Mouse (Mus musculus): Measurements from ENCODE around the gene Ubqln4.

- TF ChIP-seq POLR2A (IDR thresholded peaks at IDR 0.05; ENCODE audit: control insufficient read depth in 1 of 2, insufficient read depth in 1 of 2, low read depth in 1 of 2, low read length in 2 of 2, poor library complexity in 1 of 2) = no peak
- no peak for TF ChIP-seq CHD2 (IDR thresholded peaks at IDR 0.05; ENCODE audit: low read length)
- TF ChIP-seq CTCF (IDR thresholded peaks at IDR 0.05 in 2 of 3, conservative IDR thresholded peaks at IDR 0.05 in 1 of 3; ENCODE audit: control insufficient read depth in 1 of 3, insufficient read depth in 1 of 3, low read depth in 2 of 3, low read length in 3 of 3, poor library complexity in 1 of 3, severe bottlenecking in 1 of 3) = no peak
- TF ChIP-seq MAFK (IDR thresholded peaks at IDR 0.05; ENCODE audit: borderline replicate concordance, low read depth, low read length) = no peak
- no peak for TF ChIP-seq E2F4 (IDR thresholded peaks at IDR 0.05; ENCODE audit: borderline replicate concordance, low read depth, low read length)
- TF ChIP-seq NRF1 (IDR thresholded peaks at IDR 0.05; ENCODE audit: insufficient read depth, low read depth, low read length, poor library complexity, severe bottlenecking) = no peak
- TF ChIP-seq ETS1 (IDR thresholded peaks at IDR 0.05; ENCODE audit: low read depth, low read length) = no peak
- TF ChIP-seq POLR2AphosphoS2 (IDR thresholded peaks at IDR 0.05; ENCODE audit: low read length) = no peak
Observed at GRCm38 (mm10) chr3:88569093-88569492, 15.5 kb downstream of the Ubqln4 start.

Data from MEL (cell line).